Mouse (Mus musculus): ENCODE measurements around the gene Cd247. TPM values are rescaled to one million over a fixed set of nuclear protein-coding genes. Genes with fewer than 3 reads are reported as not detected.

Gene Cd247
- polyA plus RNA-seq, 1 experiment = 0.05 TPM

DNA sequence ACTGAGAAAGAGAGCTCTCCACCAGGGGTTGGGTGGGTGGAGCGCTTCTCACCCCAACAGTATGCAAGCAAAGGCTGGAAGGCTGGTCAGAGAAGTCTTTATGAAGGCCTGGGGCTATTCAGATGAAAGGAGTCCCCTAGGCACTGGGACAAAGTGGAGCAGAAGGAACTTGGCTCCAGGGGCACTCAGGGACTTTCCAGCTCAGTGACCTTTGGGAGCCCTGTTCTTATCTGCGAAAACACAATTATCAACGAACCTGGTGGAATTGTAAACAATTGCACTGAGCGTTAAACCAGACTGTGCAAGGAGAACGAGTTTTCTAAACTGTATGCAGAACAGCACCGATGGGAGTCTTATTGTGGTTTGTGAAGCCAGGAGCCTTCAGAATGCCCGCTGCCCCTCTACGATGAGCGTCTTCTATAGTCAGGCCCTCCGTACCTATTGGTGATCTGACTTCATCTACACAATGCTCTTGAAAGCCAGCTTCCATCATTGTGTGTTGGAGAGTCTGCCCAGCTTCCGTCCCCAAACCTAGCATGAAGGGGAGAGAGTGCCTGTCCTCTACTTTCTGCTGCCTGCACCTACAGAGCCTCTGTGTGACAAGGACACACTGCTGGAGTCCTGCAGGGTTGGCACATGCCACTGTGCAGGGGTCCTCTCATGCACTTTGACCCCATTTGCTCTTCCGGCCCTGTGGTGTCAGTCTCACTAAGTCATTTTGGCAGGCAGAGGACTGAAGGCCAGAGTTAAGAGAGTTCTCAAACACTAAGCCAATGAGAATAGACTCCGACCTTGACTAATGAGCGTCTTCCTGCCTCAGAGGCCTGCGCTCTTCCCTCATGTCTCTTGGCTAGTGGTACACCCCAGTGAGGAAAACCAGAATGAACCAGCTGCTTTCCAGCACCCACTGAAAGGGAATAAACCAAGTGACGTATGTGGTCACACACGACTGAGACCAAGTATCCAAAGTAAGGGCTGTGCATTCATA is 61.3 kb downstream of the Cd247 start:
- no peak overlapping the region for H3K4me3 ChIP-seq (ENCODE audit: insufficient read depth, poor library complexity, severe bottlenecking)
- no peaks in the 10 kb centered on the region for H3K27me3 ChIP-seq (ENCODE audit: control insufficient read depth, insufficient read depth, insufficient read length)
- no peaks in the 10 kb centered on the region for H3K79me2 ChIP-seq (ENCODE audit: control insufficient read depth, insufficient read depth)
- H3K36me3 ChIP-seq (ENCODE audit: control insufficient read depth, insufficient read depth) = no peaks in the 10 kb centered on the region
- no peaks in the 10 kb centered on the region for H3K79me3 ChIP-seq (ENCODE audit: low read depth)
- TF ChIP-seq CEBPB (IDR thresholded peaks at IDR 0.05; ENCODE audit: low read depth) (no peak), USF1 (IDR thresholded peaks at IDR 0.05; ENCODE audit: low read depth) (no peak), CTCF (IDR thresholded peaks at IDR 0.05; ENCODE audit: control insufficient read depth, insufficient read depth, insufficient read length) (no peak), FOSL1 (IDR thresholded peaks at IDR 0.05; ENCODE audit: insufficient read depth, low read length, poor library complexity, severe bottlenecking) (no peak), MYOG (IDR thresholded peaks at IDR 0.05; ENCODE audit: control insufficient read depth, extremely low read depth, insufficient read length) (no peak), MAX (IDR thresholded peaks at IDR 0.05) (no peak), MYOD1 (IDR thresholded peaks at IDR 0.05; ENCODE audit: control insufficient read depth, insufficient read length, low read depth) (no peak)
- no peak overlapping the region for H3ac ChIP-seq (ENCODE audit: control insufficient read depth, insufficient read length, low read depth)

DNA sequence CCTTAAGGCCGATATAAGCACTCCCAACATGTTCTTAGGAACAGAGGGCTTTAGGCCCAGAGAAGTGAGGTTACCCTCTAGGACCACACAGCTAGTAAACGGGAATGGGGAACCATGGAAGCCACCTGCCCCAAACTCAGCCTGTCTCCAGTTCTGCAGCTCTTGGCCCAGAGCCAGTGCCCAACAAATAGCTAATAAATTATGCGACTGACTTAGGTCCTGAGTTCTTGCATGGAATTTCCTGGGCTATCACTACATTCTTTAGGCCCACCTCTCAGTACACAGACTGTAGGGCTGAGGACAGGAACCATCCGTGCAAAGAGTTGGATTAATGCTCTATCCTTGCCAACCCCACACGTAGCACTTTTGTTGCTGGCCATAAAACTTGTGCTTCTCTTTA is 63.6 kb downstream of the Cd247 start:
- no peak overlapping the region for H3ac ChIP-seq (ENCODE audit: control insufficient read depth, insufficient read length, low read depth)
- no peaks in the 10 kb centered on the region for H3K79me3 ChIP-seq (ENCODE audit: low read depth)
- H3K36me3 ChIP-seq (ENCODE audit: control insufficient read depth, insufficient read depth) = no peaks in the 10 kb centered on the region
- no peaks in the 10 kb centered on the region for H3K79me2 ChIP-seq (ENCODE audit: control insufficient read depth, insufficient read depth)
- no peaks in the 10 kb centered on the region for H3K27me3 ChIP-seq (ENCODE audit: control insufficient read depth, insufficient read depth, insufficient read length)
- no peak overlapping the region for H3K4me3 ChIP-seq (ENCODE audit: insufficient read depth, poor library complexity, severe bottlenecking)
- TF ChIP-seq MAX (IDR thresholded peaks at IDR 0.05) = no peak
- no peak for TF ChIP-seq FOSL1 (IDR thresholded peaks at IDR 0.05; ENCODE audit: insufficient read depth, low read length, poor library complexity, severe bottlenecking)
- no peak for TF ChIP-seq CTCF (IDR thresholded peaks at IDR 0.05; ENCODE audit: control insufficient read depth, insufficient read depth, insufficient read length)
- no peak for TF ChIP-seq USF1 (IDR thresholded peaks at IDR 0.05; ENCODE audit: low read depth)
- TF ChIP-seq MYOD1 (IDR thresholded peaks at IDR 0.05; ENCODE audit: control insufficient read depth, insufficient read length, low read depth) = no peak
- no peak for TF ChIP-seq MYOG (IDR thresholded peaks at IDR 0.05; ENCODE audit: control insufficient read depth, extremely low read depth, insufficient read length)

DNA sequence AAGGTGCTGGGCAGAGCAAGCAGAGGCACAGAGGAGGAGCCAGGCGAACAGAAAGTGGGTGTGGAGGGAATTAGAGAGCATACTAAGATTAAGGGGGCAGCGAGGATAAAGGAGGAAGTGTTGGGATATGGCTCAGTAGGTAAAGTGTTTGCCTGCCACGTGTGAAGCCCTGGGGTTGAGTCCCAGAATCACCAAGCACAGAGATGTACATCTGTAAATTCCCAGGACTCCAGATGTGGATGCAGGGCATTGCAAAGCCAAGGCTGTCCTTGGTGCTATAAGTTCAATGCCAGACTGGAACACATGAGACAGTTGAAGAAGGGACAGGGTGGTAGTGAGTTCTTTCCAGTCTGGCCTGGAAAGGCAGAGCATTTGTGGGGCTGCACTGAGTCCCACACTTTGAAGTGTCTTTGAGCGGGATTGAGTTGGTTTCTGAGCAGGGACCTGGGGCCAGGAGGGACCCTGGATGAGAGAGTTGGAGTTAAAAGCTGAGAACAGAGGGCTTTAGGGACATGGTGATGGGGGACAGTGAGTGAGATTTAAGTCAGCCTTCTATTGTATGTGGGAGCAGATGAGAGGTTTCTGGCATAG is 64.7 kb downstream of the Cd247 start:
- no peaks in the 10 kb centered on the region for H3K27me3 ChIP-seq (ENCODE audit: control insufficient read depth, insufficient read depth, insufficient read length)
- no peaks in the 10 kb centered on the region for H3K79me2 ChIP-seq (ENCODE audit: control insufficient read depth, insufficient read depth)
- H3ac ChIP-seq (ENCODE audit: control insufficient read depth, insufficient read length, low read depth) = no peak overlapping the region
- TF ChIP-seq CTCF (IDR thresholded peaks at IDR 0.05; ENCODE audit: control insufficient read depth, insufficient read depth, insufficient read length) (no peak), USF1 (IDR thresholded peaks at IDR 0.05; ENCODE audit: low read depth) (no peak)
- H3K79me3 ChIP-seq (ENCODE audit: low read depth) = no peaks in the 10 kb centered on the region
- no peak overlapping the region for H3K4me3 ChIP-seq (ENCODE audit: insufficient read depth, poor library complexity, severe bottlenecking)
- H3K36me3 ChIP-seq (ENCODE audit: control insufficient read depth, insufficient read depth) = no peaks in the 10 kb centered on the region

DNA sequence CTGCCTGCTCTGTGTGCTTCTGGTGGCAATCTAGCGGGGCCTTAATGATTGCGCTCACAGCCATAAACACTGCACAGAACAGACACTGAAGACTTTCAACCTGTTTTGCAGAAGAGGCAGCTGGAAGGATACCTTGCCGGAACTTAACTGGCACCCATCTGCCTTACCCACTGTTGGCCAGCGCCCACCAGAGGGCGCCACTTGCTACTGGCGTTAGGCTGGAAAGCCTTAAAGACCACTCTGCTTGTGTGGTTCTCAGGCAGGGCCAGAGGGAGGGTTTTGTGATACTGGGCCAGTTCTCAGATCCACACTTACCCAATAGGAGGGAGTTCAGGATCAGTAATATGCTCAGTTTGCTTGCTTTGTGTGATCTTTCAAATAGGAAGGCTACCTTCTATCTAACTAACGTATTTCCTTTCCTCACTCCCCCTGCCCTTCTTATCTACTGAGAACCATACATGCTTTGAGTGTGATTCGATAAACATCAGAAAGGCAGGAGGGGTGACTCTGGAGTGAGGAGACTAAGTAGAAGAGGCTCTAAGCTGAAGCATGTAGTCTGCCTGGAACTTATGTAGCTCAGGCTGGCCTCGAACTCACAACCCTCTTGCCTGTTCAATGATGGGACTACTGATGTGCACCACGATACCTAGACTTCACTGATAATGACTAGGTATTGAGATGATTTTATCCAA is 65.4 kb downstream of the Cd247 start:
- Histone ChIP-seq H3K79me3 (ENCODE audit: low read depth) (no peaks in the 10 kb centered on the region), H3K36me3 (ENCODE audit: control insufficient read depth, insufficient read depth) (no peaks in the 10 kb centered on the region), H3ac (ENCODE audit: control insufficient read depth, insufficient read length, low read depth) (no peak overlapping the region), H3K4me3 (ENCODE audit: insufficient read depth, poor library complexity, severe bottlenecking) (no peak overlapping the region), H3K79me2 (ENCODE audit: control insufficient read depth, insufficient read depth) (no peaks in the 10 kb centered on the region), H3K27me3 (ENCODE audit: control insufficient read depth, insufficient read depth, insufficient read length) (no peaks in the 10 kb centered on the region)
- no peak for TF ChIP-seq USF1 (IDR thresholded peaks at IDR 0.05; ENCODE audit: low read depth)
- TF ChIP-seq FOSL1 (IDR thresholded peaks at IDR 0.05; ENCODE audit: insufficient read depth, low read length, poor library complexity, severe bottlenecking) = no peak
- TF ChIP-seq CTCF (IDR thresholded peaks at IDR 0.05; ENCODE audit: control insufficient read depth, insufficient read depth, insufficient read length) = peak; percentile 82
- TF ChIP-seq CEBPB (IDR thresholded peaks at IDR 0.05; ENCODE audit: low read depth) = no peak
- TF ChIP-seq MYOG (IDR thresholded peaks at IDR 0.05; ENCODE audit: control insufficient read depth, extremely low read depth, insufficient read length) = no peak
- no peak for TF ChIP-seq MYOD1 (IDR thresholded peaks at IDR 0.05; ENCODE audit: control insufficient read depth, insufficient read length, low read depth)
- no peak for TF ChIP-seq MAX (IDR thresholded peaks at IDR 0.05)

DNA sequence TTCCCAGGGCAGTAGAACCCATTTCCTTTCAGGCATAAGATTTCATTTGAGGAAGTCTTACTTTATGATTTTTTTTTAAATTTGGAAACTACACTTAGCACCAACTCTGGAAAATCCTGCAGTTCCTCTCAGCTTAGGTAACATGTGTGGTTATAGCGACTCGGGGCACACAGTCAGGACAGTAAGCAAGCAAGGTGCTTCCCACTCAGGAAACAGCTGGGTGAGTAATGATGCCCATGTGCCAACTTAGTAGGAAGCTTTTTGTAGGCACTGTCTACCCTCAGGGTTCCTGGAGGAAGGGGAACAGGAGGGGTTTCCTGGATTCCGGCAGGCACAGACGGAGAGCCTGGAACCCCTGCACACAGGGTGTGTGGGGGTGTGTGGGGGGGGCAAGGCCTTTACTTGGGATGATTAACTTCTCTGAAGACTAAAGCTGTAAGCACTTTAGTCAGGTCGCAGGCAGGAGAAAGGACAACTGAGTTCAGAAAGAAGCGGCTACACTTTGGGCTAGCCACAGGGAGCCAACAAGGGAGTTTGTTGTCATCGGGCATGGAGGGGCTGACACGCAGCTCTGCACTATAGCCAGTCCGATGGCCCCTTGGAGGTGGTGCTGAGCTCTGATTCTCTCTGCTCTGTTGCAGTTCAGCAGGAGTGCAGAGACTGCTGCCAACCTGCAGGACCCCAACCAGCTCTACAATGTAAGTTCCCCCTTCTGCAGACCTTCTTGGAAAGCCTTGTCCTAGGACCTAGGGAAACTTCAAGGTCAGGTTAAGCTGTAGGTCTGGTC is 67.5 kb downstream of the Cd247 start:
- H3K36me3 ChIP-seq (ENCODE audit: control insufficient read depth, insufficient read depth) = no peaks in the 10 kb centered on the region

More for the DNA sequence above, 67.5 kb downstream of the Cd247 start:
- Histone ChIP-seq H3K79me3 (ENCODE audit: low read depth) (no peaks in the 10 kb centered on the region), H3K27me3 (ENCODE audit: control insufficient read depth, insufficient read depth, insufficient read length) (no peaks in the 10 kb centered on the region), H3K79me2 (ENCODE audit: control insufficient read depth, insufficient read depth) (no peaks in the 10 kb centered on the region), H3K4me3 (ENCODE audit: insufficient read depth, poor library complexity, severe bottlenecking) (no peak overlapping the region), H3ac (ENCODE audit: control insufficient read depth, insufficient read length, low read depth) (no peak overlapping the region)
- TF ChIP-seq CTCF (IDR thresholded peaks at IDR 0.05; ENCODE audit: control insufficient read depth, insufficient read depth, insufficient read length) = no peak
- TF ChIP-seq MYOD1 (IDR thresholded peaks at IDR 0.05; ENCODE audit: control insufficient read depth, insufficient read length, low read depth) = no peak
- TF ChIP-seq MYOG (IDR thresholded peaks at IDR 0.05; ENCODE audit: control insufficient read depth, extremely low read depth, insufficient read length) = no peak
- no peak for TF ChIP-seq MAX (IDR thresholded peaks at IDR 0.05)
- TF ChIP-seq USF1 (IDR thresholded peaks at IDR 0.05; ENCODE audit: low read depth) = no peak
- no peak for TF ChIP-seq CEBPB (IDR thresholded peaks at IDR 0.05; ENCODE audit: low read depth)
- TF ChIP-seq FOSL1 (IDR thresholded peaks at IDR 0.05; ENCODE audit: insufficient read depth, low read length, poor library complexity, severe bottlenecking) = no peak
